Mouse (Mus musculus) intestine, embryonic 16.5 days (tissue): ENCODE measurements around the gene Aifm2. TPM values are rescaled to one million over a fixed set of nuclear protein-coding genes. Genes with fewer than 3 reads are reported as not detected.
A peak's percentile ranks its signal among the peaks of the same experiment; 100 is the strongest.

Source experiments
- ATAC-seq: fragments of 200-750 bp; cut with Nextera tagmentation; 2 replicates; pipeline ENCODE4 v1.8.0; 2017; ENCODE audit warnings: moderate TSS enrichment, moderate library complexity
- H3K27ac ChIP-seq: fragments of 300-500 bp; sonication (generic); 2 replicates; pipeline ENCODE4 v1.5.1; 2014; ENCODE audit warnings: mild to moderate bottlenecking, low read length
- H3K27me3 ChIP-seq: fragments of 300-500 bp; sonication (generic); replicated peaks from 2 replicates; pipeline ENCODE4 v1.6.1; 2014; ENCODE audit warnings: low read length, control low read depth, mixed read lengths; ENCODE audit not compliant: control insufficient read depth, insufficient read depth
- H3K36me3 ChIP-seq: fragments of 300-500 bp; sonication (generic); 2 replicates; pipeline ENCODE4 v1.6.1; 2014; ENCODE audit warnings: low read length, control low read depth; ENCODE audit not compliant: control insufficient read depth, insufficient read depth
- H3K4me1 ChIP-seq: fragments of 300-500 bp; sonication (generic); 2 replicates; pipeline ENCODE4 v1.6.1; 2014; ENCODE audit warnings: low read length, control low read depth, mixed read lengths; ENCODE audit not compliant: control insufficient read depth, insufficient read depth
- H3K4me2 ChIP-seq: fragments of 300-500 bp; sonication (generic); 2 replicates; pipeline ENCODE4 v1.6.1; 2014; ENCODE audit warnings: low read depth, low read length, control low read depth
- H3K4me3 ChIP-seq: fragments of 300-500 bp; sonication (generic); 2 replicates; pipeline ENCODE4 v1.5.1; 2014; ENCODE audit warnings: mild to moderate bottlenecking, low read length
- H3K9ac ChIP-seq: fragments of 300-500 bp; sonication (generic); 2 replicates; pipeline ENCODE4 v1.6.1; 2014; ENCODE audit warnings: low read depth, low read length
- H3K9me3 ChIP-seq: fragments of 300-500 bp; sonication (generic); 2 replicates; pipeline ENCODE4 v1.6.1; 2016; ENCODE audit warnings: low read length, control low read depth; ENCODE audit not compliant: control insufficient read depth
- WGBS: fragments of 180-500 bp; shearing (Covaris S2); extraction: QIAGEN DNeasy Blood & Tissue Kit; methylation state at CpG from one replicate; pipeline ENCODE4 v1.1.7; 2014; 5-methylcytosine and 5-hydroxymethylcytosine counted together
- polyA plus RNA-seq: library from polyadenylated mRNA; unstranded; fragments of >200 nt; fragmentation: Nextera tagmentation; extraction: Ambion mirVana; gene quantifications from 2 replicates; pipeline ENCODE4 v1.2.1, GENCODE M21; 2015

The Aifm2 gene
- polyA plus RNA-seq, 1 experiment from 2014 or later, result 22.5 TPM

- no peak overlapping the region for H3K4me3 ChIP-seq
- H3K9me3 ChIP-seq, result no peaks in the 10 kb centered on the region
- WGBS, result 89% methylated on average over 4 of the region's 4 CpGs
- no peaks in the 10 kb centered on the region for H3K36me3 ChIP-seq
- H3K27me3 ChIP-seq, result no peaks in the 10 kb centered on the region
- no peak overlapping the region for H3K27ac ChIP-seq
- H3K9ac ChIP-seq, result no peak overlapping the region
- ATAC-seq, result no peak
- no peak overlapping the region for H3K4me2 ChIP-seq
- H3K4me1 ChIP-seq, result peaks cover 12% of the 10 kb centered on the region
These were observed 917 bp upstream of the Aifm2 start for GRCm38 (mm10) chr10:61714146-61714545.

DNA sequence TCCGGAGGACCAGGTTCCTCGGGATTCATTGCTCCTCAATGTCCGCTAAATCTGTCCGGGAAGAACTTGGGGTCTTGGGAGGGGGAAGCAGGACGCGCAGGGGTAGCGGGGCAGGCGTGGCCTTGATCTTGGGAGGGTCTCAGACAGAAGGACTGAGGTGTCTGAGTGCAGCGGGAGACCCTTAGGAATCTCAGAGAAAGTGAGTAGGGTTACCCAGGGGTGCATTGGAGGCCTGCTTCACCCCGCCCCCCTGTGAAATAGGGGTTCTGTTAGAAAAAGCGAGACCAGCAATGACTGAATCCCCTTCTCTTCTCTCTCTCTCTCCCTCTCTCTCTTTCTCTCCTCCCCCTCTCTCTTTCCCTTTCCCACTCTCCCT lies 387 bp downstream of the Aifm2 start:
- peak; percentile 64 for ATAC-seq
- Histone ChIP-seq H3K4me2 (peak overlapping the region; percentile 91), H3K9ac (peak overlapping the region; percentile 71), H3K9me3 (no peaks in the 10 kb centered on the region), H3K4me1 (peaks cover 12% of the 10 kb centered on the region), H3K27ac (no peak overlapping the region; the same call in 1 of the 2 replicates), H3K4me3 (peak overlapping the region; percentile 71), H3K36me3 (no peaks in the 10 kb centered on the region), H3K27me3 (no peaks in the 10 kb centered on the region)
- 2% methylated on average over 11 of the region's 11 CpGs for WGBS

- 75% methylated on average over 7 of the region's 7 CpGs for WGBS
- Histone ChIP-seq H3K4me1 (peaks cover 12% of the 10 kb centered on the region), H3K27ac (no peak overlapping the region), H3K4me3 (peak overlapping the region; percentile 71), H3K9me3 (no peaks in the 10 kb centered on the region), H3K4me2 (peak overlapping the region; percentile 91), H3K36me3 (no peaks in the 10 kb centered on the region), H3K9ac (peak overlapping the region; percentile 71), H3K27me3 (no peaks in the 10 kb centered on the region)
- ATAC-seq, result peak; percentile 10; the same call in 1 of the 2 replicates
These were observed 1.2 kb downstream of the Aifm2 start for GRCm38 (mm10) chr10:61715996-61716864.

DNA sequence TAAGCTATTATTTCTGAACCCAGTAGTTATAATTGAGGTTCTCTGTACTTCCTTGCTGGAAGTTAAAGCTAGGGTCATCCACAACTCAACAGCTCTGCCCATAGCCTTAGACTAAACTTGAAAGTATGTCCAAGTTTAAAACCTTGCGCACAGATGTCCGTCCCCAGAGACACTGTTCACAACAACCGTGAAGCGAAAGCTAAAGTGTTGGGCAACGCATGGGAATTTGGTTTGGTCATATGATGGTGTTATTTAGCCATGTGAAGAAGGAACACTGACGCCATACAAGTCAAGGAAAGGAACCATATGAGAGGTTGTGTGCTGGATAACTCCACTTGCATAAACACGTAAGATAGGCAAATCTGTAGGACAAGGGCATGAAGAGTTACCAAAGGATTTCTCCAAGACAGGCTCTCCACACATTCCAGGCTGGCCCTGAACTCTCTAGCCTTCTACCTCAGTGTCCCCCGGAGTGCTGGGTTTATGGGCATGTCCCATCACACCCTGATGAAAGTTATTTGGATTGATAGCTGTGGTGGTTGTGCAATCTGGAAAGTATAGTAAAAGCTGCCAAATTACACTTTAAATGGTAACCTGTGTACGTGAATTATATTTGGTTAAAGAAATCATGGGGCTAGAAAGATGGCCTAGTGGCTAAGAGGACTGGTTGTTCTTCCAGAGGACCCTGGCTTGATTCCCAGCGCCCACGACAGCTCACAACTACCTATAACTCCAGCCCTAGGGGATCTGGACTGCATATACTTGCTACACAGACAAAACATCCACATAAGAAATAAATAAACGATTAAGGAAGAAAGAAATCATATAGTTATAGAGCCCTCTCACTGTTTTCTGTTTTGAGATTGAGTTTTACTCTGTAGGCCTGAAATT lies 2.6 kb downstream of the Aifm2 start:
- Histone ChIP-seq H3K4me2 (no peak overlapping the region), H3K27me3 (no peaks in the 10 kb centered on the region), H3K4me1 (peaks cover 12% of the 10 kb centered on the region), H3K9ac (no peak overlapping the region), H3K27ac (no peak overlapping the region), H3K9me3 (no peaks in the 10 kb centered on the region), H3K4me3 (no peak overlapping the region), H3K36me3 (no peaks in the 10 kb centered on the region)
- no peak for ATAC-seq
- 91% methylated on average over 12 of the region's 12 CpGs for WGBS

DNA sequence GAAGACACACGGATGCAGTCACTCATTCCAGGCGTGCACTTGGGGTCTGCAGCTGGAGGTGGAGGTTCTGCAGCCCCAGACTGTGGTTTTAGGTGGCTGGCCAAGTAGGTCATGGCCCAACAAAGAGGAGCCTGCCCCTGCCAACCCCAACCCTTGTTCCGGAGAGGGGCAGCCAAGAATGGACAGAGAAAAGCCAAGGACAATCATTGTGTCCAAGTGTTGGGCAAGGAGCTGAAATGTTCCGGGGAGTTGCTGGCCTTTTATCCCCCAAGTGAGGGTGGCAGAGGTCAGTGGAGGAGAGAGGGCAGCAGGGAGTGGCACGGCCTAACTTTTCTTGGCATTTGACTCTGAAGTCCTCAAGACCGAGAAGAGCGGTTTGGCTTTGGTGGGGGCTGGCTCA lies 5.3 kb downstream of the Aifm2 start:
- peaks cover 7% of the 10 kb centered on the region for H3K4me1 ChIP-seq
- H3K4me3 ChIP-seq, result no peak overlapping the region
- H3K36me3 ChIP-seq, result no peaks in the 10 kb centered on the region
- H3K9me3 ChIP-seq, result no peaks in the 10 kb centered on the region
- WGBS, result 89% methylated on average over 7 of the region's 7 CpGs
- H3K27me3 ChIP-seq, result no peaks in the 10 kb centered on the region
- no peak overlapping the region for H3K4me2 ChIP-seq
- no peak overlapping the region for H3K27ac ChIP-seq
- ATAC-seq, result no peak
- H3K9ac ChIP-seq, result no peak overlapping the region

DNA sequence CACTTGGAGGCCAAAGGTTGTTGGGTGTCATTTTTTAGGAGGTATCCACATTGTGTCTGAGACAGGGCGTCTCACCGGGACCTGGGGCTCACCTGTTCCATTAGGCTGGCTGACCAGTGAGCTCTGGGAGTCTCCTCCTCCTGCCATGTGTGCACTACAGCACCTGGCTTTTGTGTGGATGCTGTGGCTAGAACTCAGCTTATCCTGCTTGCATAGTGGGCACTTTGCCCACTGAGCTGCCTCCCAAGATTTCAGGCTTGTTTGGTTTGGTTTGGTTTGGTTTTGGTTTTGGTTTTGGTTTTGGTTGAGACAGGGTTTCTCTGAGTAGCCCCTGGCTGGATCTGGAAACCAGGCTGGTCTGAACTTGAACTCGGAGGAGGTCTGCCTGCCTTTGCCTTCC lies 7.2 kb downstream of the Aifm2 start:
- no peak for ATAC-seq

DNA sequence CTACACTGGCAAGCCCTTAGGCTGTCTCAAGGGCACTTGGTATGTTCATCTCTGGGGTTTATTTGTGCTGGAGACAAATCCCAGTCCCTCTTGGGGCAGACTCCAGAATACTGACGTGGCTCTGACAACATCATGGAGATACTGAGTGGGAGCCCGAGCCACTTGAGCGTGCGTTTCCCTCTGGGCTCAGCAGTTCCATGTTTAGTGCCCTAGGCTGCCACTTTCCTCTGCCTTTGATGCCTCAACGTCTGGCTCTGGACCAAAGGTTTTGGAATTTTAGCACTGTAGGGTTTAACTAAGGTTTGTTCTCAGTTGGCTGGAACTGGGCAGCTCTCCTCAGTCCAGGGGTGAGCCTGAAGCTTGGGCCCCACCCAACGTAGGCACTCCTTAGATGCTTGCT lies 8.2 kb downstream of the Aifm2 start:
- no peak overlapping the region for H3K9ac ChIP-seq
- no peaks in the 10 kb centered on the region for H3K4me1 ChIP-seq
- H3K9me3 ChIP-seq, result no peaks in the 10 kb centered on the region
- no peak overlapping the region for H3K4me2 ChIP-seq
- H3K27me3 ChIP-seq, result no peaks in the 10 kb centered on the region
- no peak overlapping the region for H3K27ac ChIP-seq
- peaks cover 1% of the 10 kb centered on the region; the same call in 1 of the 2 replicates for H3K36me3 ChIP-seq
- no peak for ATAC-seq
- no peak overlapping the region for H3K4me3 ChIP-seq
- 73% methylated on average over 6 of the region's 6 CpGs for WGBS

More for the DNA sequence above, 7.2 kb downstream of the Aifm2 start:
- Histone ChIP-seq H3K27me3 (no peaks in the 10 kb centered on the region), H3K9ac (no peak overlapping the region), H3K9me3 (no peaks in the 10 kb centered on the region), H3K27ac (no peak overlapping the region), H3K4me2 (no peak overlapping the region), H3K4me3 (no peak overlapping the region), H3K4me1 (no peaks in the 10 kb centered on the region), H3K36me3 (no peaks in the 10 kb centered on the region)
- 86% methylated on average over 3 of the region's 3 CpGs for WGBS

- Histone ChIP-seq H3K9me3 (0 out of 2 replicates have a peak, but pooled peaks cover 5% of the 10 kb centered on the region), H3K4me1 (no peaks in the 10 kb centered on the region), H3K4me3 (no peak overlapping the region), H3K27me3 (no peaks in the 10 kb centered on the region), H3K4me2 (no peak overlapping the region), H3K36me3 (peaks cover 7% of the 10 kb centered on the region), H3K9ac (no peak overlapping the region), H3K27ac (no peak overlapping the region)
- WGBS, result 61% methylated on average over 11 of the region's 11 CpGs
- ATAC-seq, result no peak
These were observed 14.1 kb downstream of the Aifm2 start for GRCm38 (mm10) chr10:61729181-61729580.

DNA sequence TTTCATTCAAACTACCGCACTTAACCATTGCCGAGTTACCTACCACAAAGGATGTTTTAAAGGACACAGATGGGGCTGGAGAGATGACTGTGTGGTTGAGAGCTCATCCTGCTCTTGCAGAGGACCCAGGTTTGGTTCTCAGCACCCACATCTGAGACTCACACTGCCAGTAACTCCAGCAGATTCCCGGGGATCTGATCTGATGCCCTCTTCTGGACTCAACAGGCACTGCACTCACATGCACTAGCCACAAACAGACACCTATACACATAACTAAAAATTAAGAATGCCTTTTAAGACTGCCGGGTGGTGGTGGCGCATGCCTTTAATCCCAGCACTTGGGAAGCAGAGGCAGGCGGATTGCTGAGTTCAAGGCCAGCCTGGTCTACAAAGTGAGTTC lies 15.1 kb downstream of the Aifm2 start:
- no peak overlapping the region for H3K27ac ChIP-seq
- H3K4me2 ChIP-seq, result no peak overlapping the region
- no peak for ATAC-seq
- WGBS, result 96% methylated on average over 6 of the region's 6 CpGs
- no peaks in the 10 kb centered on the region; the same call in 1 of the 2 replicates for H3K4me1 ChIP-seq
- H3K36me3 ChIP-seq, result peaks cover 7% of the 10 kb centered on the region
- H3K4me3 ChIP-seq, result no peak overlapping the region
- H3K9ac ChIP-seq, result no peak overlapping the region
- H3K9me3 ChIP-seq, result peaks cover 5% of the 10 kb centered on the region; the same call in 1 of the 2 replicates
- no peaks in the 10 kb centered on the region for H3K27me3 ChIP-seq
